Mouse (Mus musculus): Measurements from ENCODE around the gene Ptgis. TPM values are rescaled to one million over a fixed set of nuclear protein-coding genes. Genes with fewer than 3 reads are reported as not detected.
"Not testable (repeated sequence)": the region's sequence is repeated elsewhere in the genome, so short reads cannot be mapped to it uniquely, and the experiment has no call there.

Gene Ptgis
- polyA plus RNA-seq, 1 experiment from 2014 or later: 4.2 TPM

- 64% methylated on average over 9 of the region's 9 CpGs for WGBS
- no peak for ATAC-seq
Measured at GRCm38 (mm10) chr2:167209900-167210299, 30.5 kb downstream of the Ptgis start.

GRCm38 (mm10) chr2:167208984-167209383 lies 31.4 kb downstream of the Ptgis start:
- H3K4me1 ChIP-seq (ENCODE audit: control insufficient read depth, insufficient read depth, low read depth, low read length): no peaks in the 10 kb centered on the region
- H3K9ac ChIP-seq (ENCODE audit: low read depth, low read length): no peak overlapping the region
- no peaks in the 10 kb centered on the region for H3K9me3 ChIP-seq (ENCODE audit: control insufficient read depth, low read length)
- no peak for ATAC-seq
- 82% methylated on average over 3 of the region's 3 CpGs for WGBS
- H3K27me3 ChIP-seq (replicated peaks; ENCODE audit: control insufficient read depth, insufficient read depth, low read length): no peaks in the 10 kb centered on the region
- no peak overlapping the region for H3K4me2 ChIP-seq (ENCODE audit: low read length)
- no peak overlapping the region for H3K27ac ChIP-seq (ENCODE audit: low read depth, low read length)
- H3K36me3 ChIP-seq (ENCODE audit: control insufficient read depth, insufficient read depth, low read length): no peaks in the 10 kb centered on the region
- no peak overlapping the region for H3K4me3 ChIP-seq (ENCODE audit: low read length)

More at GRCm38 (mm10) chr2:167209900-167210299, 30.5 kb downstream of the Ptgis start:
- H3K4me3 ChIP-seq (ENCODE audit: low read length): no peak overlapping the region
- H3K4me2 ChIP-seq (ENCODE audit: low read length): no peak overlapping the region
- H3K4me1 ChIP-seq (ENCODE audit: control insufficient read depth, insufficient read depth, low read depth, low read length): no peaks in the 10 kb centered on the region
- no peaks in the 10 kb centered on the region for H3K27me3 ChIP-seq (replicated peaks; ENCODE audit: control insufficient read depth, insufficient read depth, low read length)
- H3K9ac ChIP-seq (ENCODE audit: low read depth, low read length): no peak overlapping the region
- no peak overlapping the region for H3K27ac ChIP-seq (ENCODE audit: low read depth, low read length)
- no peaks in the 10 kb centered on the region for H3K9me3 ChIP-seq (ENCODE audit: control insufficient read depth, low read length)
- no peaks in the 10 kb centered on the region for H3K36me3 ChIP-seq (ENCODE audit: control insufficient read depth, insufficient read depth, low read length)

GRCm38 (mm10) chr2:167205918-167206629 lies 34.3 kb downstream of the Ptgis start:
- no peak overlapping the region for H3K9ac ChIP-seq (ENCODE audit: low read depth, low read length)
- no peaks in the 10 kb centered on the region for H3K27me3 ChIP-seq (replicated peaks; ENCODE audit: control insufficient read depth, insufficient read depth, low read length)
- H3K9me3 ChIP-seq (ENCODE audit: control insufficient read depth, low read length): no peaks in the 10 kb centered on the region
- peaks cover 14% of the 10 kb centered on the region for H3K4me1 ChIP-seq (ENCODE audit: control insufficient read depth, insufficient read depth, low read depth, low read length)
- H3K27ac ChIP-seq (ENCODE audit: low read depth, low read length): no peak overlapping the region
- no peak for ATAC-seq
- H3K36me3 ChIP-seq (ENCODE audit: control insufficient read depth, insufficient read depth, low read length): no peaks in the 10 kb centered on the region
- no peak overlapping the region for H3K4me2 ChIP-seq (ENCODE audit: low read length)
- WGBS: 89% methylated on average over 18 of the region's 18 CpGs
- H3K4me3 ChIP-seq (ENCODE audit: low read length): no peak overlapping the region

GRCm38 (mm10) chr2:167204686-167205085 lies 35.7 kb downstream of the Ptgis start:
- ATAC-seq; H3K9ac ChIP-seq (ENCODE audit: low read depth, low read length); H3K27ac ChIP-seq (ENCODE audit: low read depth, low read length); H3K4me3 ChIP-seq (ENCODE audit: low read length); H3K27me3 ChIP-seq (replicated peaks; ENCODE audit: control insufficient read depth, insufficient read depth, low read length); H3K4me2 ChIP-seq (ENCODE audit: low read length); H3K36me3 ChIP-seq (ENCODE audit: control insufficient read depth, insufficient read depth, low read length); H3K9me3 ChIP-seq (ENCODE audit: control insufficient read depth, low read length): not testable (repeated sequence)
- 85% methylated on average over 5 of the region's 5 CpGs for WGBS
- H3K4me1 ChIP-seq (ENCODE audit: control insufficient read depth, insufficient read depth, low read depth, low read length): peaks cover 16% of the 10 kb centered on the region

- ATAC-seq: no peak
- no peaks in the 10 kb centered on the region for H3K9me3 ChIP-seq (ENCODE audit: control insufficient read depth, low read length)
Measured at GRCm38 (mm10) chr2:167203505-167204166, 36.8 kb downstream of the Ptgis start.

GRCm38 (mm10) chr2:167201463-167202291 lies 38.7 kb downstream of the Ptgis start:
- Histone ChIP-seq H3K4me2 (ENCODE audit: low read length) (peak overlapping the region; percentile 45), H3K27me3 (replicated peaks; ENCODE audit: control insufficient read depth, insufficient read depth, low read length) (no peaks in the 10 kb centered on the region), H3K9ac (ENCODE audit: low read depth, low read length) (peak overlapping the region; percentile 46), H3K36me3 (ENCODE audit: control insufficient read depth, insufficient read depth, low read length) (no peaks in the 10 kb centered on the region), H3K9me3 (ENCODE audit: control insufficient read depth, low read length) (no peaks in the 10 kb centered on the region), H3K4me1 (ENCODE audit: control insufficient read depth, insufficient read depth, low read depth, low read length) (peaks cover 18% of the 10 kb centered on the region), H3K4me3 (ENCODE audit: low read length) (0 out of 2 replicates have a peak overlapping the region, but pooled peaks have one; percentile 12), H3K27ac (ENCODE audit: low read depth, low read length) (peak overlapping the region; percentile 89)
- WGBS: 28% methylated on average over 16 of the region's 16 CpGs
- ATAC-seq: peak; percentile 84

More at GRCm38 (mm10) chr2:167203505-167204166, 36.8 kb downstream of the Ptgis start:
- Histone ChIP-seq H3K4me2 (ENCODE audit: low read length) (no peak overlapping the region), H3K27ac (ENCODE audit: low read depth, low read length) (no peak overlapping the region), H3K9ac (ENCODE audit: low read depth, low read length) (no peak overlapping the region), H3K4me1 (ENCODE audit: control insufficient read depth, insufficient read depth, low read depth, low read length) (peaks cover 18% of the 10 kb centered on the region), H3K36me3 (ENCODE audit: control insufficient read depth, insufficient read depth, low read length) (no peaks in the 10 kb centered on the region), H3K27me3 (replicated peaks; ENCODE audit: control insufficient read depth, insufficient read depth, low read length) (no peaks in the 10 kb centered on the region), H3K4me3 (ENCODE audit: low read length) (no peak overlapping the region)
- WGBS: 65% methylated on average over 7 of the region's 7 CpGs

GRCm38 (mm10) chr2:167198660-167199427 lies 41.6 kb downstream of the Ptgis start:
- no peaks in the 10 kb centered on the region for H3K36me3 ChIP-seq (ENCODE audit: control insufficient read depth, insufficient read depth, low read length)
- WGBS: 39% methylated on average over 13 of the region's 13 CpGs
- peaks cover 18% of the 10 kb centered on the region for H3K4me1 ChIP-seq (ENCODE audit: control insufficient read depth, insufficient read depth, low read depth, low read length)
- no peak overlapping the region for H3K4me2 ChIP-seq (ENCODE audit: low read length)
- no peak for ATAC-seq
- no peaks in the 10 kb centered on the region for H3K27me3 ChIP-seq (replicated peaks; ENCODE audit: control insufficient read depth, insufficient read depth, low read length)
- no peak overlapping the region for H3K27ac ChIP-seq (ENCODE audit: low read depth, low read length)
- no peaks in the 10 kb centered on the region for H3K9me3 ChIP-seq (ENCODE audit: control insufficient read depth, low read length)
- H3K9ac ChIP-seq (ENCODE audit: low read depth, low read length): no peak overlapping the region
- no peak overlapping the region for H3K4me3 ChIP-seq (ENCODE audit: low read length)

GRCm38 (mm10) chr2:167193361-167193760 lies 47.0 kb downstream of the Ptgis start:
- no peak overlapping the region for H3K27ac ChIP-seq (ENCODE audit: low read depth, low read length)
- ATAC-seq: no peak
- no peaks in the 10 kb centered on the region for H3K36me3 ChIP-seq (ENCODE audit: control insufficient read depth, insufficient read depth, low read length)
- no peak overlapping the region for H3K4me2 ChIP-seq (ENCODE audit: low read length)
- peaks cover 19% of the 10 kb centered on the region for H3K4me1 ChIP-seq (ENCODE audit: control insufficient read depth, insufficient read depth, low read depth, low read length)
- H3K27me3 ChIP-seq (replicated peaks; ENCODE audit: control insufficient read depth, insufficient read depth, low read length): peaks cover 9% of the 10 kb centered on the region
- H3K4me3 ChIP-seq (ENCODE audit: low read length): no peak overlapping the region
- no peaks in the 10 kb centered on the region for H3K9me3 ChIP-seq (ENCODE audit: control insufficient read depth, low read length)
- 78% methylated on average over 3 of the region's 3 CpGs for WGBS
- H3K9ac ChIP-seq (ENCODE audit: low read depth, low read length): no peak overlapping the region

Data from hindbrain, embryonic 16.5 days (tissue).